Comparison of ENCODE assay signal across 23 mouse cellular contexts in the genomic region with DNA sequence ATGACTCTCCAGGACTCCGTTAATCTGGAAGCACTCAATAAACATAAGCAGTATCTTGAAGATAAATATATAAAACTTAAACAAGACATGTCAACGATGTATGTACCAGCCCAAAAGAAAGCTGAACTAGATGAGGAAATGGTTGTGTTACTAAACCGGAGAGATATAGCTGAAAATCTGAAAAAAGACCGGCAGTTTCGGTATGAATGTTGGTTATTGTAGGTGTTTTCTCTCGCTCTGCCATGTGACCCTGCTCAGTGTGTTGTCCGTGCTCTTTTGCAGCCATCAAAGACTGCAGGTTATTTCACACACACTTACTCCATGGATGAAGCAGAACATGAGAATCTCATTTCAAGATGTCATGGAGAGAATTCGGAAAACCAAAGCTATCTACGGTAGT. TPM values are rescaled to one million over a fixed set of nuclear protein-coding genes. Genes with fewer than 3 reads are reported as not detected.
DNase-seq lines count a peak whose midpoint lies in the region; ATAC-seq and TF ChIP-seq lines count a peak whose summit lies in the region.
"Had no signal": no experiment of that assay in that cellular context is flagged by ENCODE, and none has a peak within 500 bp of the region (broad histone marks: within the 10 kb centered on the region; RNA-seq: fewer than 3 reads in every experiment).

No protein-coding gene starts in this region.

- H3K9ac ChIP-seq in CH12.LX (ENCODE audit: insufficient read depth, low read depth), result peak overlapping the region; percentile 32; the same call in 1 of the 2 replicates
- H3K9ac ChIP-seq: embryonic facial prominence, embryonic 12.5 days; forebrain, embryonic 13.5 days; forebrain, embryonic 15.5 days; forebrain, postnatal 0 days had no signal

- peak overlapping the region in 2 of 3 experiments; percentile 1 to 27 for H3K4me3 ChIP-seq in CH12.LX (replicated peaks in 1 of 3; ENCODE audit: low read depth in 2 of 3, low read length in 2 of 3, poor library complexity in 1 of 3)
- H3K4me3 ChIP-seq: embryonic facial prominence, embryonic 12.5 days; forebrain, embryonic 13.5 days; forebrain, embryonic 15.5 days had no signal

- no peaks in the 10 kb centered on the region for H3K9me3 ChIP-seq in CH12.LX (replicated peaks; ENCODE audit: low read length)
- H3K9me3 ChIP-seq: embryonic facial prominence, embryonic 12.5 days; forebrain, embryonic 13.5 days; forebrain, embryonic 15.5 days had no signal

- no peak for TF ChIP-seq RAD21 in CH12.LX (IDR thresholded peaks at IDR 0.05; ENCODE audit: low read depth, low read length)

- H3K79me2 ChIP-seq in CH12.LX (replicated peaks; ENCODE audit: control insufficient read depth, extremely low read depth, insufficient read depth, poor library complexity, severe bottlenecking), result no peaks in the 10 kb centered on the region

- DNase-seq in A20 (ENCODE audit: low read depth, low spot score) (peak; percentile 86), CH12.LX (ENCODE audit: extremely low read depth) (peak; percentile 89)
- peak; percentile 37 for DNase-seq in CD4-positive, CD25-positive, alpha-beta regulatory T cell, adult 2 months (ENCODE audit: low read depth, low spot score)
- DNase-seq in induced T-regulatory cell, adult 2 months (ENCODE audit: low read depth), result peak; percentile 65
- DNase-seq in lung, postnatal 4 days, result no peak
- DNase-seq in ovary, postnatal 10 days (ENCODE audit: low spot score), result no peak
- no peak for DNase-seq in lung, postnatal 14 days
- DNase-seq: adrenal gland, adult 8-10 months; adrenal gland, postnatal 14 days; adrenal gland, postnatal 36 days; cerebellum, adult 11 months; cerebellum, adult 18-20 months; cerebellum, adult 8-10 months; cerebellum, adult 9-11 months; cerebellum, postnatal 14 days; cerebellum, postnatal 36 days; embryo, embryonic 11 days; forebrain, postnatal 0 days had no signal

- dilution Hi-C loops in CH12.LX (cut with MboI; ENCODE audit: extremely low pct_ligation_motif_present, extremely low pct_unique_long_range_greater_than_20kb, low sequenced_read_pairs), result no loop called here

- H3K4me2 ChIP-seq in CH12.LX (ENCODE audit: insufficient read depth, low read depth, poor library complexity, severe bottlenecking), result peak overlapping the region; percentile 56
- H3K4me2 ChIP-seq: embryonic facial prominence, embryonic 12.5 days; forebrain, embryonic 13.5 days; forebrain, embryonic 15.5 days had no signal

- TF ChIP-seq POLR2A in CH12.LX (IDR thresholded peaks at IDR 0.05; ENCODE audit: low read depth, low read length), result peak; percentile 44; the same call in 1 of the 2 replicates

- peaks cover 8 to 31% of the 10 kb centered on the region in 2 experiments for H3K4me1 ChIP-seq in CH12.LX (ENCODE audit: control insufficient read depth in 1 of 2, insufficient read depth in 2 of 2)
- H3K4me1 ChIP-seq: embryonic facial prominence, embryonic 12.5 days; forebrain, embryonic 13.5 days; forebrain, embryonic 15.5 days had no signal

- in situ Hi-C loops in CH12.LX (cut with MboI; ENCODE audit: low pct_ligation_motif_present, low pct_unique_long_range_greater_than_20kb, low sequenced_read_pairs), result no loop called here

- no peaks in the 10 kb centered on the region for H3K27me3 ChIP-seq in CH12.LX (replicated peaks)
- H3K27me3 ChIP-seq: embryonic facial prominence, embryonic 12.5 days; forebrain, embryonic 13.5 days; forebrain, embryonic 15.5 days had no signal

- no peak for TF ChIP-seq CTCF in CH12.LX (conservative IDR thresholded peaks at IDR 0.05 in 1 of 2, IDR thresholded peaks at IDR 0.05 in 1 of 2; ENCODE audit: low read depth in 2 of 2, low read length in 2 of 2)

- peaks cover 0 to 7% of the 10 kb centered on the region in 2 experiments for H3K36me3 ChIP-seq in CH12.LX (replicated peaks in 1 of 2; ENCODE audit: control insufficient read depth in 1 of 2, insufficient read depth in 1 of 2, low read length in 1 of 2)
- H3K36me3 ChIP-seq: embryonic facial prominence, embryonic 12.5 days; forebrain, embryonic 15.5 days had no signal

- peak overlapping the region; percentile 23; the same call in 1 of the 2 replicates for H3K27ac ChIP-seq in CH12.LX (ENCODE audit: insufficient read depth, low read depth)
- H3K27ac ChIP-seq: embryonic facial prominence, embryonic 12.5 days; forebrain, embryonic 13.5 days; forebrain, embryonic 15.5 days had no signal

- no peak for ATAC-seq in cerebellum, adult (ENCODE audit: insufficient number of reproducible peaks, low FRiP score, low TSS enrichment)
- ATAC-seq: forebrain, embryonic 13.5 days; forebrain, embryonic 15.5 days; forebrain, postnatal 0 days had no signal

- TF ChIP-seq EP300 in CH12.LX (IDR thresholded peaks at IDR 0.05; ENCODE audit: low read length), result peak; percentile 94

TF ChIP-seq in CH12.LX, 34 proteins besides CTCF, POLR2A, EP300 and RAD21:
- TF ChIP-seq ELF1 (IDR thresholded peaks at IDR 0.05; ENCODE audit: low read depth, low read length) (peak; percentile 68), KAT2A (IDR thresholded peaks at IDR 0.05; ENCODE audit: insufficient replicate concordance, low read length) (no peak), MYC (IDR thresholded peaks at IDR 0.05; ENCODE audit: low read depth, low read length) (peak; percentile 99), UBTF (IDR thresholded peaks at IDR 0.05; ENCODE audit: low read depth, low read length) (no peak), USF1 (IDR thresholded peaks at IDR 0.05; ENCODE audit: low read depth, low read length) (peak; percentile 87), JUN (IDR thresholded peaks at IDR 0.05; ENCODE audit: insufficient read depth, low read depth, low read length) (peak; percentile 90), NELFE (IDR thresholded peaks at IDR 0.05; ENCODE audit: low read depth, low read length) (peak; percentile 8; the same call in 1 of the 2 replicates), CHD1 (IDR thresholded peaks at IDR 0.05; ENCODE audit: low read depth, low read length) (0 out of 2 replicates have a peak, but pooled peaks have one; percentile 35), MAX (IDR thresholded peaks at IDR 0.05; ENCODE audit: low read length) (peak; percentile 96), RCOR1 (conservative IDR thresholded peaks at IDR 0.05; ENCODE audit: low read depth, low read length) (0 out of 2 replicates have a peak, but pooled peaks have one; percentile 57), E2F4 (IDR thresholded peaks at IDR 0.05; ENCODE audit: insufficient replicate concordance, low read depth, low read length) (no peak), TCF12 (IDR thresholded peaks at IDR 0.05; ENCODE audit: low read depth, low read length) (peak; percentile 74; the same call in 1 of the 2 replicates), JUND (conservative IDR thresholded peaks at IDR 0.05; ENCODE audit: low read depth, low read length) (peak; percentile 95), GABPA (IDR thresholded peaks at IDR 0.05; ENCODE audit: insufficient replicate concordance, low read depth, low read length) (no peak), IRF4 (IDR thresholded peaks at IDR 0.05; ENCODE audit: low read depth, low read length) (peak; percentile 99), MXI1 (IDR thresholded peaks at IDR 0.05; ENCODE audit: low read depth, low read length) (peak; percentile 96), NRF1 (IDR thresholded peaks at IDR 0.05; ENCODE audit: low read depth, low read length) (no peak), ETS1 (conservative IDR thresholded peaks at IDR 0.05; ENCODE audit: low read depth, low read length) (peak; percentile 88), BHLHE40 (IDR thresholded peaks at IDR 0.05; ENCODE audit: low read depth, low read length) (peak; percentile 80), MEF2A (IDR thresholded peaks at IDR 0.05; ENCODE audit: borderline replicate concordance, low read depth, low read length) (peak; percentile 95), MAFK (IDR thresholded peaks at IDR 0.05; ENCODE audit: insufficient replicate concordance, low read length) (peak; percentile 43; the same call in 1 of the 2 replicates), MAZ (IDR thresholded peaks at IDR 0.05; ENCODE audit: low read depth, low read length) (0 out of 2 replicates have a peak, but pooled peaks have one; percentile 22), HCFC1 (IDR thresholded peaks at IDR 0.05; ENCODE audit: low read depth, low read length) (peak; percentile 53), ZNF384 (IDR thresholded peaks at IDR 0.05; ENCODE audit: low read depth, low read length) (peak; percentile 88), PAX5 (IDR thresholded peaks at IDR 0.05; ENCODE audit: low read length) (no peak), ZC3H11A (IDR thresholded peaks at IDR 0.05; ENCODE audit: low read depth, low read length) (no peak), ZKSCAN1 (IDR thresholded peaks at IDR 0.05; ENCODE audit: borderline replicate concordance, low read depth, low read length) (no peak), USF2 (conservative IDR thresholded peaks at IDR 0.05; ENCODE audit: low read depth, low read length) (peak; percentile 80), ZMIZ1 (IDR thresholded peaks at IDR 0.05; ENCODE audit: low read depth, low read length) (no peak), SIN3A (IDR thresholded peaks at IDR 0.05; ENCODE audit: low read length) (peak; percentile 93), TBP (conservative IDR thresholded peaks at IDR 0.05; ENCODE audit: low read depth, low read length) (peak; percentile 82; the same call in 1 of the 2 replicates), CHD2 (IDR thresholded peaks at IDR 0.05; ENCODE audit: low read length) (0 out of 2 replicates have a peak, but pooled peaks have one; percentile 6), POLR2AphosphoS2 (IDR thresholded peaks at IDR 0.05; ENCODE audit: low read depth, low read length) (no peak), SMC3 (IDR thresholded peaks at IDR 0.05; ENCODE audit: low read depth, low read length) (no peak; the same call in 1 of the 2 replicates)

RNA-seq across cellular contexts. Expression of a gene that starts 12.5 kb away (rescaled TPM):
- total RNA-seq in CH12.LX (2012; rRNA removed) (2,653 and 2,733 TPM in 2 replicates), CH12.LX (2014; rRNA removed) (3,767 and 3,966 TPM in 2 replicates)
- polyA plus RNA-seq in CH12.LX (2012; ENCODE audit: insufficient read length, low read depth), result 2,447 and 2,619 TPM in 2 replicates

RNA-seq across cellular contexts. Expression of a gene that starts 12.7 kb away (rescaled TPM):
- 2.6 and 3.9 TPM in 2 replicates for total RNA-seq in CH12.LX (2012; rRNA removed)
- 6.5 and 7.4 TPM in 2 replicates for total RNA-seq in CH12.LX (2014; rRNA removed)
- polyA plus RNA-seq in CH12.LX (2012; ENCODE audit: insufficient read length, low read depth), result 6.1 and 6.3 TPM in 2 replicates
- total RNA-seq: forebrain, postnatal 0 days had no signal
- polyA plus RNA-seq: C2C12 had no signal

RNA-seq across cellular contexts. Expression of a gene that starts 34.2 kb away (rescaled TPM):
- total RNA-seq in CH12.LX (2012; rRNA removed) (38.3 and 41.6 TPM in 2 replicates), CH12.LX (2014; rRNA removed) (68.9 and 84.0 TPM in 2 replicates)
- polyA plus RNA-seq in CH12.LX (2012; ENCODE audit: insufficient read length, low read depth), result 41.7 and 47.0 TPM in 2 replicates

RNA-seq across cellular contexts. Expression of a gene that starts 45.6 kb away (rescaled TPM):
- total RNA-seq in CH12.LX (2012; rRNA removed) (23.8 and 30.9 TPM in 2 replicates), CH12.LX (2014; rRNA removed) (63.9 and 75.7 TPM in 2 replicates)
- 38.4 and 42.4 TPM in 2 replicates for polyA plus RNA-seq in CH12.LX (2012; ENCODE audit: insufficient read length, low read depth)

Comparison
In these comparisons a context has a peak if more than half of its experiments do, and no peak if none do; other contexts are left out.
1. DNase-seq: peak in A20 (single experiment), CD4-positive, CD25-positive, alpha-beta regulatory T cell, adult 2 months (single experiment), CH12.LX (single experiment) and induced T-regulatory cell, adult 2 months (single experiment); none in lung, postnatal 4 days (0 of 2), ovary, postnatal 10 days (single experiment) and lung, postnatal 14 days (single experiment).